Mouse (Mus musculus) cortical plate, adult 2 months (tissue): Measurements from ENCODE around the gene Ttc21b. TPM values are rescaled to one million over a fixed set of nuclear protein-coding genes. Genes with fewer than 3 reads are reported as not detected.
"Not testable (repeated sequence)": the region's sequence is repeated elsewhere in the genome, so short reads cannot be mapped to it uniquely, and the experiment has no call there.

Experiments used
- H3K27ac ChIP-seq: fragments of 200-500 bp; 2 replicates; pipeline ENCODE4 v1.5.1; 2012; ENCODE audit warnings: low read length, control low read depth, inconsistent platforms; ENCODE audit not compliant: insufficient read depth
- H3K4me1 ChIP-seq: fragments of 200-500 bp; 2 replicates; pipeline ENCODE4 v1.6.1; 2011; ENCODE audit warnings: low read length; ENCODE audit not compliant: control insufficient read depth, insufficient read depth
- H3K4me3 ChIP-seq: fragments of 200-500 bp; 2 replicates; pipeline ENCODE4 v1.5.1; 2011; ENCODE audit warnings: mild to moderate bottlenecking, low read length, control low read depth; ENCODE audit not compliant: insufficient read depth
- CTCF ChIP-seq: fragments of 200-500 bp; IDR thresholded peaks from 2 replicates; pipeline ENCODE4 v1.5.1; 2011; ENCODE audit warnings: mild to moderate bottlenecking, control low read depth, low read length; ENCODE audit not compliant: insufficient read depth; ENCODE audit errors: extremely low read depth
- POLR2A ChIP-seq: fragments of 200-500 bp; IDR thresholded peaks from 2 replicates; pipeline ENCODE4 v1.6.1; 2011; ENCODE audit warnings: mild to moderate bottlenecking, low read length, control low read depth; ENCODE audit not compliant: insufficient read depth; ENCODE audit errors: extremely low read depth
- polyA plus RNA-seq: library from polyadenylated mRNA; depleted of rRNA; stranded (reverse); fragments of >200 nt; gene quantifications from 2 replicates; pipeline ENCODE4 v1.2.3, GENCODE M21; 2012

Gene Ttc21b
- polyA plus RNA-seq, 1 experiment: 8.9 TPM

DNA sequence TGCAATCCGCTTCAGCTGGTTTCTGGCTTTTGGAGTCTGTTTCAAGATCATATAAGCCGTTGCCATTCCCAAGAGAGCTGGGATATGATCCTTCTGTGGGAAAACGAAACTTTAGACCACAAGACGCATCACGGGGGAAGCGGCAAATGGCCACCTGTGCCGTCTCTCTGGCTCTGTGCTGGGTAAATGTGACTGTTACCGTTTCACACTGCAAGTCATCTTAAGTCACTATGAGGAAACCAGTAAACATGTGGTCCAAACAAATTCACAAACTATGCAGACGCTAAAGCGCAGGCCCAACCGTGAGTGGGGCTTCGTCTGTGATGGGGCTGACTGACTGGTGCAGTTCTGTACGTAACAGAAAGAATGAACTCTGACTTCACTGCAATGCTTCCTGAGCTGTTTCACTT, 64.7 kb downstream of the Ttc21b start:
- TF ChIP-seq POLR2A (no peak), CTCF (no peak)
- no peak overlapping the region for H3K27ac ChIP-seq
- peak overlapping the region; percentile 2; the same call in 1 of the 2 replicates for H3K4me3 ChIP-seq
- no peaks in the 10 kb centered on the region for H3K4me1 ChIP-seq

DNA sequence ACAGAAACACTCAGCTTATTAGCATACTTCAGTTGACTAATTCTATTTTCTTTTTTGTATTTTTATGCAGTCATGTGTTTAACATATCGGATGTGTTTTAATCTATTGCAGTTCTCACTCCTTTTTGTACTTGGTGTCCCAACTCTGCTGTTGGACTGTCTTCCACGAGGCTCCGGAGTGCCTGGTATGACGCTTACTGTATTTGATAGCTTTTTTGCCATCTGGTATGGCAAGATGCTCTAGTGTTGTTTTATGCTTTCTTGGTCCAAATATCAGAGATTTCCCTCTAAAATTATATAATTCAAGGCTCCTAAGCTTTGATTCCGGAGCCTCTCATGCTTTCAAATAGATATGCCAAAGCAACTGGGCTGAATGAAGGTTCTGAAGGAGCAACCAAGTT, 66.3 kb downstream of the Ttc21b start:
- no peak overlapping the region for H3K27ac ChIP-seq
- no peaks in the 10 kb centered on the region for H3K4me1 ChIP-seq
- no peak for TF ChIP-seq POLR2A
- TF ChIP-seq CTCF: no peak
- H3K4me3 ChIP-seq: no peak overlapping the region

DNA sequence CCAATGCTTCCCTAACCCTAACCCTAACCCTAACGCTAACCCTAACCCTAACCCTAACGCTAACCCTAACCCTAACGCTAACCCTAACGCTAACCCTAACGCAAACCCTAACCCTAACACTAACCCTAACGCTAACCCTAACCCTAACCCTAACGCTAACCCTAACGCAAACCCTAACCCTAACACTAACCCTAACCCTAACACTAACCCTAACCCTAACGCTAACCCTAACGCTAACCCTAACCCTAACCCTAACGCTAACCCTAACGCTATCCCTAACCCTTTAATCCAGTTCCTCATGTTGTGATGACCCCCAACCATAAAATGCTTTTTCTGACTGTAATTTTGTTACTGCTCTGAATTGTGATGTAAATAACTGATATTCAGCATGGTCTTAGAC, 67.2 kb downstream of the Ttc21b start:
- not testable (repeated sequence) for H3K4me1 ChIP-seq, H3K4me3 ChIP-seq, H3K27ac ChIP-seq

DNA sequence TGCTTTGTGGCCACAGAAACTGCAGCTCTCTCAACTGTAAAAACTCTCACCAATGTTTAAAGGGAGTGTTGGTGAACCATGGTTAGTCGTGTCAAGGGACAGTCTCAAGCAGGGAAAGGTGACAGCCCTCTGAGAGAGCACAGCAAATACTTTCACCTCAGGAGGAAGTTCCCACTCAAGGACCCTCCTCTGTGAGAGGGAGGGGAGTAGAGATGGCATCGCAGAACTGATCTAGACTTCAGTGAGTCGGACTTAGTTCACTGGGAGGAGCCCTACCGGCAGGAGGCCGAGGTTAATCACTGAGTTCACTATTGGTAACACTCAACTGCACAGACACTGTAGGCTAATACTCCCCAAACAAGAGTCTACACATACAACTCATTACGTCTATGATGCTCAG, 68.9 kb downstream of the Ttc21b start:
- Histone ChIP-seq H3K27ac (no peak overlapping the region), H3K4me1 (no peaks in the 10 kb centered on the region)
- TF ChIP-seq POLR2A (no peak), CTCF (no peak)

DNA sequence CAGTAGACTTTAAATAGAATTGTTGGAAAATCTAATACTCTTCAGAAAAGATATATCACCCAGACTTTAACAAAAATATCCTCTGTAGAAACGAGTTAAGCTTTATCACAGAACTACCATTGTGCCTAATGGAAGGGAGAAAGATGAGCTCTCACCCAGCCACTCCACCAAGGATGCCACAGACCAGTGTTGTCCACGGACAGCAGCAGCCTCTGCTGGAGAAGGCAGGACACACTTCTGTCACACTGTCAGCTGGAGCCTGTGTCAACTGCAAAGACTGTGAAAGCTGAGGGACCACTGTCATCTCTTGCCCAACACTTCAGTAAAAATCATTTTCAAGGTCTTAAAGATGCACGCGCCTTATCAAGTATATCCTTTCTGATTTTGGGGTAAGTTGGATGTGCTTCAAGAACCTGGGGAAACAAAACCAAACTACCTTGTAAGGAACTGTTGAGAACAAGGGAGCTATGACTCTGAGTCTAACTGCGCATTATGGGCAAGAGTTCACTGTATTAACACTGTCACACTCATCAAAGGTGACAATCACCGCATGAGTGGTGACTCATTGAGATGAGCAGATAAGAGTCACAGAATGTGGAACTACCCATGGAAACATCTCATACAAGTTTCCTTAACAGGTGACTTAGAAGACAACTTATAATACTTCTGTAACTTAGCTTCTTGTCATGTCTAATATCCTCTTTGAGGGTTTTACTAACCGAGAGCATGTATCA, 71.8 kb downstream of the Ttc21b start:
- TF ChIP-seq POLR2A (no peak), CTCF (peak; percentile 90)
- no peak overlapping the region for H3K4me3 ChIP-seq
- H3K4me1 ChIP-seq: no peaks in the 10 kb centered on the region; the same call in 1 of the 2 replicates
- H3K27ac ChIP-seq: no peak overlapping the region

More for the DNA sequence above, 68.9 kb downstream of the Ttc21b start:
- H3K4me3 ChIP-seq: no peak overlapping the region

DNA sequence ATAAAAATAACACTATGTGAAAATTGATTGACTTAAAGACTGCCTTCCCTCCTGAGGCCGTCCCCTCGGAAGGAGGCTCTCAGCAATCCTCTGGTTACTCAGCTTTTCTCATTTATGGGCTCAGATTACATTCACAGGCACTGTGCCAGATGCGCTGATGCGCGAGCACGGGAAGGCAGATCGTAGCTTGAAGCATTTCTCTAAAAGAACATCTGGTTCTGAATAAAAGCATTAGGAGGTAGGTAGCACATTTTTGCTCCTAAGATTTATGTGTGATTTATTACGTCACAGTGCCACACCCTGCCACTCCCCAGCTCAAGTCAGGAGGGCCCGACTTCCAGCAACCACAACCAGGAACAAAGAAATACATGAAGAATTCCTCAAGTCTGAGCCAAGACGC, 76.1 kb downstream of the Ttc21b start:
- TF ChIP-seq CTCF: no peak
- TF ChIP-seq POLR2A: no peak
- H3K4me3 ChIP-seq: peak overlapping the region; percentile 1; the same call in 1 of the 2 replicates
- no peaks in the 10 kb centered on the region; the same call in 1 of the 2 replicates for H3K4me1 ChIP-seq
- no peak overlapping the region for H3K27ac ChIP-seq

DNA sequence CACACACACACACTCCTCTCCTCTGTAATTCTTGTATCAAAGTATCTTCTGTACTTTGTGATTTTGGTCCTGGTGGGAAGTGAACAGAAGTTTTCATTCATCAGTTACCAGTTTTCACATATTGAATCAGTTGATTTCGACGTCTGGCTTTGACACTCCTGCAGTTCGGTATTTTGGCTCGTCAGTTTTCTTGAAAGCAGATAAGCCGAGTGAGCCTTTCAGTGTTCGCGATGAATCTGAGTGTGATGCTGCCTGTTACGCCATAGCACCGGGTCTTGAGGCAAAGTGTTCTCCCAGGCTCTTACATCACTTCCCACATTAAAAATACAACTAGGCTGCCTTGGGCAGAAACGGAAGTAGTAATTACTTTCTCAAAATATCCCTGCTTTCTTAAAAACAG, 76.6 kb downstream of the Ttc21b start:
- H3K27ac ChIP-seq: no peak overlapping the region
- TF ChIP-seq POLR2A (no peak), CTCF (no peak)
- H3K4me1 ChIP-seq: no peaks in the 10 kb centered on the region; the same call in 1 of the 2 replicates
- H3K4me3 ChIP-seq: peak overlapping the region; percentile 1

DNA sequence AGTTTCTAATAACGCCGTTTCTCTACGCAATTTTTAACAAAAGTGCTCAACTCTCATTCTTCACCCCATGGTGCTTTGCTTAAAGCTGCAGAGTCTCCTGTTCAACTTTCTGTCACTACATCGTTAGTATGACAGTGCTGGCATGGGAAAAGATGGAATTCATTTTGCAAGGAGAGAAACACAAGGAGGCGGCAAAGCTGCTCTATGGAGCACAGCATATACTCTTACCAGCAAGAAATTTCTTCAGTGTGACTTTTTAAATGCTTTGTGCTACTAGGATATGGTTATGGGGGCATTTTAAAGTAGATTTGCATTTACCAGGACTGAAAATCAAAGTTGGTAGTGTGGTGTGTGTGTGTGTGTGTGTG, 77.6 kb downstream of the Ttc21b start:
- TF ChIP-seq CTCF (no peak), POLR2A (no peak)
- Histone ChIP-seq H3K4me3 (no peak overlapping the region), H3K27ac (no peak overlapping the region), H3K4me1 (no peaks in the 10 kb centered on the region; the same call in 1 of the 2 replicates)

DNA sequence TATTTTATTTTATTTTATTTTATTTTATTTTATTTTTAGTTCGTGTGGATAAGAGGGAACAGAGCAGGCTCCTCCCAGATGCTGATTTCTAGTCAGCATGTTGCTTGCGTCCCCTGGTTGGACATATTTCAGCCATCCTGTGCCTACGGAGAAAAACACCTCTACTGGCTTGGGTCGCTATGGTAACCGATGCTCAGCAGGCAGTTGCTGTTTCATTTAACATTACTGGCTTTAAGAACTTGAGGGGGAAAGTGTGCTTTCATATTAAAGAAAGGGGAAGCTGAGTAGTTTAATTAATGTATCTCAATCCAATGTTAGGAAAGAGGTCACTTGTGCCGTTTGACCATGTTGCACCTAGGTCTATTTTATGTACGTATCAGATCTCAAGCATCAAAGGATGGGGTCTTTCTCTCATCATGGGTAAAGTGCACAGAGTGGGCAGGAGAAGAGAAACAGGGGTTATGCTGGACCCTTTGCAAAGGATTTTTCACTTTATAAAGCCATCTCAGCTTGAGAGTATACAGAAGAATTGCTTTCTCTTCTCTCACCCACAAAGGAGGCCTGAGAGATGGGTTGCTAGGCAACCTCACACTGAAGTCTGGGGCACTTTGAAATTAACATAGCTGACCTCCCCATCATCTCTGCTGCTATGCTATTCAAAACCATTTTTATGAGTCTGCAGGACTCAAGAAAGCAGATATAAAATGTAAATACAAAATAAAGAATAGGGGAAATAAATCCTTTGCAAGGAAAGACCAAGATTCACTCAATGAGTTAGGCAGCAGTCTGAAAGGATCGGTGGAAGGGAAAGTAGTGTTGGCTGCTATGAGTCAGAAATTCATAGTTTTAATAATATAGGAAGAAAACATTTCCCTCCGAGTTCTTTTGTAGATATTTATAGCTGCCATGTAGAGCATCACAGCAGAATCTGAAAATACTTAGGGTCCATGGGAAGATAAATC, 78.2 kb downstream of the Ttc21b start:
- Histone ChIP-seq H3K4me3 (no peak overlapping the region), H3K27ac (peak overlapping the region; percentile 74; the same call in 1 of the 2 replicates), H3K4me1 (no peaks in the 10 kb centered on the region; the same call in 1 of the 2 replicates)
- no peak for TF ChIP-seq CTCF
- 0 out of 2 replicates have a peak, but pooled peaks have one; percentile 18 for TF ChIP-seq POLR2A
